Mouse (Mus musculus): ENCODE measurements at regions not wholly inside any gene's neighbourhood (a gene's known extent, or its start where the extent isn't known, plus 50 kb on each side); places are given as distances from the start of the nearest gene placed in this dataset.

GRCm38 (mm10) chr8:92302694-92303093 lies 54.7 kb upstream of the Irx5 start:
- DNase-seq (ENCODE audit: low spot score) (no peak), ATAC-seq (no peak)
- Histone ChIP-seq H3K27me3 (replicated peaks; ENCODE audit: insufficient read depth, low read length) (no peaks in the 10 kb centered on the region), H3K36me3 (ENCODE audit: insufficient read depth, low read length) (no peaks in the 10 kb centered on the region), H3K4me1 (ENCODE audit: insufficient read depth, low read depth, low read length) (no peaks in the 10 kb centered on the region), H3K27ac (ENCODE audit: low read length) (no peak overlapping the region), H3K9me3 (ENCODE audit: low read length) (no peaks in the 10 kb centered on the region; the same call in 1 of the 2 replicates), H3K4me3 (ENCODE audit: low read depth, low read length) (no peak overlapping the region), H3K4me2 (replicated peaks; ENCODE audit: low read depth, low read length) (no peak overlapping the region), H3K9ac (replicated peaks; ENCODE audit: low read depth) (no peak overlapping the region)
- 50% methylated on average over 7 of the region's 7 CpGs for WGBS
- TF ChIP-seq EP300 (IDR thresholded peaks at IDR 0.05) = no peak
- TF ChIP-seq CTCF (IDR thresholded peaks at IDR 0.05) = no peak

GRCm38 (mm10) chr8:92301029-92301428 lies 56.4 kb upstream of the Irx5 start:
- TF ChIP-seq EP300 (IDR thresholded peaks at IDR 0.05) (no peak), CTCF (IDR thresholded peaks at IDR 0.05) (no peak)
- Histone ChIP-seq H3K9me3 (ENCODE audit: low read length) (no peaks in the 10 kb centered on the region; the same call in 1 of the 2 replicates), H3K4me1 (ENCODE audit: insufficient read depth, low read depth, low read length) (no peaks in the 10 kb centered on the region), H3K9ac (replicated peaks; ENCODE audit: low read depth) (no peak overlapping the region), H3K4me2 (replicated peaks; ENCODE audit: low read depth, low read length) (no peak overlapping the region), H3K4me3 (ENCODE audit: low read depth, low read length) (no peak overlapping the region), H3K27me3 (replicated peaks; ENCODE audit: insufficient read depth, low read length) (no peaks in the 10 kb centered on the region), H3K36me3 (ENCODE audit: insufficient read depth, low read length) (no peaks in the 10 kb centered on the region), H3K27ac (ENCODE audit: low read length) (no peak overlapping the region)
- 81% methylated on average over 3 of the region's 3 CpGs for WGBS
- DNase-seq (ENCODE audit: low spot score) (no peak), ATAC-seq (no peak)

GRCm38 (mm10) chr8:92286841-92287811 lies 70.3 kb upstream of the Irx5 start:
- no peak for DNase-seq (ENCODE audit: low spot score)
- H3K4me1 ChIP-seq (ENCODE audit: insufficient read depth, low read depth, low read length) = no peaks in the 10 kb centered on the region
- no peak for ATAC-seq
- no peak overlapping the region for H3K4me2 ChIP-seq (replicated peaks; ENCODE audit: low read depth, low read length)
- no peaks in the 10 kb centered on the region for H3K36me3 ChIP-seq (ENCODE audit: insufficient read depth, low read length)
- no peak for TF ChIP-seq CTCF (IDR thresholded peaks at IDR 0.05)
- TF ChIP-seq EP300 (IDR thresholded peaks at IDR 0.05) = no peak
- H3K27me3 ChIP-seq (replicated peaks; ENCODE audit: insufficient read depth, low read length) = no peaks in the 10 kb centered on the region
- 63% methylated on average over 26 of the region's 26 CpGs for WGBS
- H3K9ac ChIP-seq (replicated peaks; ENCODE audit: low read depth) = no peak overlapping the region
- H3K27ac ChIP-seq (ENCODE audit: low read length) = no peak overlapping the region
- H3K4me3 ChIP-seq (ENCODE audit: low read depth, low read length) = no peak overlapping the region
- H3K9me3 ChIP-seq (ENCODE audit: low read length) = no peaks in the 10 kb centered on the region

DNA sequence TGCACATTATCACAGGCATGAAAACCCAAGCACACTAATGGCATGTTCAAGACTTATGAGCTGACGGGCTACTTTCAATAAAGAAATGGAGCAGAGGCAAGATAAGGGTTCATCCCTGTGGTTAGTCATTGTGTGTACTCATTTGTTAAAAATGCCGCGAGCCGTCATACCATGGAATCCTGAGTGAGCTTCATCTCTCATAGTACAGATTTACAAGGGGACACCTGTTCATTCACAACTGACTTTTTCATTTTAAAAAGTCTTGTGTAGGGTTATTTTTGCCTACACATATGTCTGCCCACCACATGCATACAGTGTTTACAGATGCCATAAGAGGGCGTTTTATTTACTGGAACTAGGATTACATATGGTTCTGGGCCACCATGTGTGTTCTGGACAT lies 81.7 kb upstream of the Irx5 start:
- WGBS = 88% methylated on average over 5 of the region's 5 CpGs

GRCm38 (mm10) chr8:92272726-92273125 lies 84.7 kb upstream of the Irx5 start:
- Histone ChIP-seq H3K4me2 (replicated peaks; ENCODE audit: low read depth, low read length) (no peak overlapping the region), H3K27me3 (replicated peaks; ENCODE audit: insufficient read depth, low read length) (no peaks in the 10 kb centered on the region), H3K27ac (ENCODE audit: low read length) (no peak overlapping the region), H3K9me3 (ENCODE audit: low read length) (peaks cover 6% of the 10 kb centered on the region; the same call in 1 of the 2 replicates), H3K4me1 (ENCODE audit: insufficient read depth, low read depth, low read length) (no peaks in the 10 kb centered on the region), H3K9ac (replicated peaks; ENCODE audit: low read depth) (no peak overlapping the region), H3K36me3 (ENCODE audit: insufficient read depth, low read length) (no peaks in the 10 kb centered on the region), H3K4me3 (ENCODE audit: low read depth, low read length) (no peak overlapping the region)
- 92% methylated on average over 1 of the region's 1 CpGs for WGBS
- TF ChIP-seq CTCF (IDR thresholded peaks at IDR 0.05) (no peak), EP300 (IDR thresholded peaks at IDR 0.05) (no peak)
- ATAC-seq (no peak), DNase-seq (ENCODE audit: low spot score) (no peak)

More for the DNA sequence above, 81.7 kb upstream of the Irx5 start:
- Histone ChIP-seq H3K4me3 (ENCODE audit: low read depth, low read length) (no peak overlapping the region), H3K4me2 (replicated peaks; ENCODE audit: low read depth, low read length) (no peak overlapping the region), H3K27ac (ENCODE audit: low read length) (no peak overlapping the region), H3K36me3 (ENCODE audit: insufficient read depth, low read length) (no peaks in the 10 kb centered on the region), H3K4me1 (ENCODE audit: insufficient read depth, low read depth, low read length) (no peaks in the 10 kb centered on the region), H3K9ac (replicated peaks; ENCODE audit: low read depth) (no peak overlapping the region), H3K9me3 (ENCODE audit: low read length) (no peaks in the 10 kb centered on the region), H3K27me3 (replicated peaks; ENCODE audit: insufficient read depth, low read length) (no peaks in the 10 kb centered on the region)
- no peak for DNase-seq (ENCODE audit: low spot score)
- no peak for TF ChIP-seq CTCF (IDR thresholded peaks at IDR 0.05)
- no peak for TF ChIP-seq EP300 (IDR thresholded peaks at IDR 0.05)
- no peak for ATAC-seq

- DNase-seq (ENCODE audit: low spot score) (no peak), ATAC-seq (no peak)
- H3K36me3 ChIP-seq (ENCODE audit: insufficient read depth, low read length) = no peaks in the 10 kb centered on the region
- no peak overlapping the region for H3K9ac ChIP-seq (replicated peaks; ENCODE audit: low read depth)
- no peak overlapping the region for H3K4me2 ChIP-seq (replicated peaks; ENCODE audit: low read depth, low read length)
- TF ChIP-seq CTCF (IDR thresholded peaks at IDR 0.05) (no peak), EP300 (IDR thresholded peaks at IDR 0.05) (no peak)
- 70% methylated on average over 5 of the region's 5 CpGs for WGBS
- H3K4me1 ChIP-seq (ENCODE audit: insufficient read depth, low read depth, low read length) = no peaks in the 10 kb centered on the region
- no peaks in the 10 kb centered on the region for H3K27me3 ChIP-seq (replicated peaks; ENCODE audit: insufficient read depth, low read length)
- H3K27ac ChIP-seq (ENCODE audit: low read length) = no peak overlapping the region
- H3K4me3 ChIP-seq (ENCODE audit: low read depth, low read length) = no peak overlapping the region
- peaks cover 6% of the 10 kb centered on the region; the same call in 1 of the 2 replicates for H3K9me3 ChIP-seq (ENCODE audit: low read length)
Observed at GRCm38 (mm10) chr8:92272073-92272472, 85.4 kb upstream of the Irx5 start.

Measured in lung, postnatal 0 days (tissue).